ENCODE assay signal across 8 mouse cellular contexts in the genomic region with DNA sequence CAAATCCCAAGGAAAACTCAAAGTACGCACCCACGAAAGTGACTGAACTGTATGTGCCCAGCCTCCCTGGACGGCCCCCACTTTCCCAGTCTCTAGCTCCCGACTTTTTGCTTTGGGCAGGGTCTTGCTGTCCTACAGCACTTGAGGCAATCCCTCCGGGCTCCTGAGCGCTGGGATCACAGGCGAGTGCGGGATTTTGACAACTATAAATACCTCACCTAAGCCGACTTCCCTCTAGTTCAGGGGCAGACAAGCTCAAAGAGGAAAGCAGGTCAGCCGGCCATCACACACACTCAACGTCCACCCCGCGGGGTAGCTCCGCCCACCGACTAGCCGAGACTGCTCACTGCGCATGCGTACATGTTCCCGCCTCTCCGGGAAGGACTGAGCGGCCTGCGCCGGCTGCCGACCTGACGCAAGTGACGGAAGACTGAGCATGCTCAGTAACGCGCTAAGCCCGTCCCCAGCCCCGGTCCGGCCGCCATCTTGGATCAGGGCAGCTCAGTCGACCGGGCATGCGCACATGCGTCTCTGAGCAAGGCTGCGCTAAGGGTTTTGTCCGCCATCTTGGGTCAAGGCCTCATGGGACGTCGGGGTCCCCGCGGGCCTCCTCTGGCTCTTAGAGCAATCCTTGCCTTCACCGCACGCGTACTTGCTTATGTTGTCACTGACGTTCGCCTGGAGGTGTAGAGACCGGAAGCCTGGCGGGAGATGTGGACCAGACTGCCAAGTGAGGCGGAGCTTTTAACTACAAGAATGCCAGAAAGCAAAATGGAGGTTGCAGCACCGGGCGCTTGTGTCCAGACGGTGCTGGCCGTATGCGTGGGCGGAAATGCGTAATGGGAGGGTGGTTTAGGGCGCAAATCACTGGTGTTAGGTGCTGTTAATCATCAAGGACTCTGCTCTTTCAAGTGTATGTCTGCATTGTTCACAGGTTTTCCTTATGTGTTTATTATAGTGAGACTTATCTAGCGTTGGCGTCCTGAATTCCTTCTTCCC. TPM values are rescaled to one million over a fixed set of nuclear protein-coding genes. Genes with fewer than 3 reads are reported as not detected.
DNase-seq lines count a peak whose midpoint lies in the region; ATAC-seq lines count a peak whose summit lies in the region.

A gene (minus strand): TSS at position 545 of the 999 bp plus-strand sequence.

- H3K9ac ChIP-seq in hindbrain, embryonic 14.5 days, result peak within 1 kb of the TSS; percentile 89

- peaks cover 16% of the 10 kb centered on the region for H3K4me1 ChIP-seq in hindbrain, embryonic 14.5 days (replicated peaks; ENCODE audit: control insufficient read depth, insufficient read depth, low read length)

- no peaks in the 10 kb centered on the region for H3K9me3 ChIP-seq in hindbrain, embryonic 14.5 days (ENCODE audit: control insufficient read depth, low read length)

- H3K27me3 ChIP-seq in hindbrain, embryonic 14.5 days (ENCODE audit: control insufficient read depth, insufficient read depth, low read length), result no peaks in the 10 kb centered on the region

- ATAC-seq in hindbrain, embryonic 14.5 days (ENCODE audit: low FRiP score), result peak; percentile 99

- peaks cover 9% of the 10 kb centered on the region; the same call in 1 of the 2 replicates for H3K36me3 ChIP-seq in hindbrain, embryonic 14.5 days (replicated peaks; ENCODE audit: control insufficient read depth, insufficient read depth)

- H3K27ac ChIP-seq in hindbrain, embryonic 14.5 days, result peak within 1 kb of the TSS; percentile 99

- under 1% methylated on average over 60 of the region's 60 CpGs for WGBS in hindbrain, embryonic 14.5 days

- DNase-seq in R1 (ENCODE audit: low read depth, low spot score), result peak; percentile 99
- peak; percentile 100 for DNase-seq in cerebellum, postnatal 25 days
- DNase-seq in frontal cortex, postnatal 25 days (ENCODE audit: low spot score in 2 of 2), result peak; percentile 98 to 100
- DNase-seq in hindbrain, embryonic 14.5 days (ENCODE audit: low spot score), result peak; percentile 100
- peak; percentile 100 for DNase-seq in layer of hippocampus, postnatal 36 days
- DNase-seq in lung, postnatal 36 days, result peak; percentile 99
- DNase-seq in retina, postnatal 1 day, result peak; percentile 100
- peak; percentile 97 to 100 for DNase-seq in urinary bladder, adult 18-20 months (ENCODE audit: low spot score in 2 of 2)

- H3K4me2 ChIP-seq in hindbrain, embryonic 14.5 days (replicated peaks), result peak within 1 kb of the TSS; percentile 79

- peak within 1 kb of the TSS; percentile 75 for H3K4me3 ChIP-seq in hindbrain, embryonic 14.5 days (replicated peaks; ENCODE audit: low read length)

RNA-seq across cellular contexts. Expression of the gene that starts here (rescaled TPM):
- polyA plus RNA-seq in hindbrain, embryonic 14.5 days (2014; fragmentation: Nextera tagmentation; extraction: Ambion mirVana), result 97.7 and 107 TPM in 2 replicates
- total RNA-seq in layer of hippocampus, postnatal 36 days (2021), result 10 to 100 TPM; 41.1 to 43.6 TPM

Comparison
In these comparisons a context has a peak if more than half of its experiments do, and no peak if none do; other contexts are left out.
1. Peak in every context shown above with its lines: DNase-seq, ATAC-seq, H3K4me3 ChIP-seq and H3K27ac ChIP-seq.